Mouse (Mus musculus): ENCODE measurements around the gene Brwd3. TPM values are rescaled to one million over a fixed set of nuclear protein-coding genes. Genes with fewer than 3 reads are reported as not detected.

Gene Brwd3
- total RNA-seq, 2 experiments from 2014 or later: 7.5 to 9.1 TPM

Other genes starting within 250 kb of the Brwd3 start
- gene Gm379, start 169.5 kb downstream of the Brwd3 start, total RNA-seq (2015; ENCODE audit: low replicate concordance): not detected in 2 replicates
- gene Gm379, start 169.5 kb downstream of the Brwd3 start, total RNA-seq (2017; ENCODE audit: low replicate concordance): not detected in 2 replicates
- gene Hmgn5, start 179.0 kb upstream of the Brwd3 start, total RNA-seq (2015; ENCODE audit: low replicate concordance): 32.8 and 36.0 TPM in 2 replicates
- gene Hmgn5, start 179.0 kb upstream of the Brwd3 start, total RNA-seq (2017; ENCODE audit: low replicate concordance): 14.5 and 21.3 TPM in 2 replicates

Data from erythroid progenitor cell, adult 5-6 weeks (primary cell).